Mouse (Mus musculus): ENCODE measurements at regions not wholly inside any gene's neighbourhood (a gene's known extent, or its start where the extent isn't known, plus 50 kb on each side); places are given as distances from the start of the nearest gene placed in this dataset.
A peak's percentile ranks its signal among the peaks of the same experiment; 100 is the strongest.
"Not testable (repeated sequence)": the region's sequence is repeated elsewhere in the genome, so short reads cannot be mapped to it uniquely, and the experiment has no call there.

DNA sequence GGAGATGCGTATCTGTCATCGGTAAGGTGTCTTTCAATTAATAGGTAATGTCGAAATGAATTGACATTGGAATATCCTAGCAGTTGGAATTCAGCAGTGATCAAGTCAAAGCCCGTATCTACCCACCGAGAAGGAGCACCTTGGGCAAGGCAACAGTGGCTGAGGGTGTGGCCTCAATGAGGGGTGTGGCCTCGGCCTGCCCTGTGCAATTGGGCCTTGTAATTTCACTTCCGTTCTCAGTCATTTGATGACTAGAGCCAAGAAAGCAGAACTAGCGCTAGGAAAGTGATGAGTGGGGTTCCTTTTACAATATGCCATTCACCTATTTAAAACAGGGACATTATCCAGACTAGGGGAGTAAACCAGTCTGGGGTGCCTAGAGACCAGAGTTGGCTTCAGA lies 77.6 kb downstream of the Elovl4 start:
- no peak for DNase-seq (ENCODE audit: low spot score in 2 of 2)

DNA sequence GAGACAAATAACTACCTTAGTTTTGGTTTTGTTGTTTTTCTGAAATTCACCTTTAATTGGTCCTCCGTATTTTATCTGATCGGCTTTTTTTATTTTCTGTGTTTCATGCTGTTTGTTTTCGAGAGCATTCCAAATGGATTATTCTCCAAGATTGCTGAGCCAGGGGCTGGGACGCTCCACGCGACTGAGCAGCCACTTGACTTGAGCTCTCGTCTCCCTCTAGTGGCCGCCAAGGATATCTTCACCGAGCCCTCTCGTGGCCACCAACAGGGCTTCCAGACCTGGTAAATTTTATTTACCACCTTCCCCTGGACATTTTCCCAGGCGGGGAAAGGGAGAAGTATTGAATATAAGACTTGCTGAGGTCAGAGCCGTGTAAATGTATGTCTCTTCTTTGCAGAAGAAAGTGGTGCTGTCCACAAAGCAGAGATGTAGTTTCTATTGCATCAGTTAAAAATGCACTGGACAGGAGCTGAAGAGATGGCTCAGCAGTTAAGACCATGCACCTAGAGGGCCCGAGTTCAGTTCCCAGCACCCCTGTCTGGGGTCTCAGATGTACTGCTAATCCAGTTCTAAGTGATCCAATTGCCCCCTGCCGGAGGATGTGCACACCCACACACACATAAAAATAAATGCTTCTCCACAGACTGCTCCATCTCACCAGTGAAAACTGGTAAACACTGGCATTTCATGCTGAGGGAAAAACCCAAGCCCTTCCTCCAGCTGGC lies 78.5 kb downstream of the Elovl4 start:
- DNase-seq (ENCODE audit: low spot score in 2 of 2): peak; percentile 34 to 52

DNA sequence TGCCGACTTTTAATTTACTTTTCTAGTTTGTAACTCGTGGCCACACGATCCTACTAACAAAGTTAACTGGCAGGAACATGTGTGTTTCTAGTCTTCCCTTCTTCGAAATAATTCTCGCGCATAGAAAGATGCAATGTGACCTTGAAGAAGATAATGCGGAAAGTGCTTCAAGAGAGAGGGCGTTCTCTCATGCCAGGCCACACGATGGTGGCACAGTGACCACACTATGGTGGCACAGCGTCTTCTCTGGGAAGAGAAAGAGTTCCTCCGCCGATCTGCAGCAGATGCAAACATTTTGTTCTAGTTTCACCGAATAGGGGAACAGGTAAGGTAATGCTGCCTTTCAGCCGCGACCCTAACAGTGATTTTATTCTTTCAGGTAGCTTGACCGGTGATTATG lies 79.1 kb downstream of the Elovl4 start:
- no peak for DNase-seq (ENCODE audit: low spot score in 2 of 2)

DNA sequence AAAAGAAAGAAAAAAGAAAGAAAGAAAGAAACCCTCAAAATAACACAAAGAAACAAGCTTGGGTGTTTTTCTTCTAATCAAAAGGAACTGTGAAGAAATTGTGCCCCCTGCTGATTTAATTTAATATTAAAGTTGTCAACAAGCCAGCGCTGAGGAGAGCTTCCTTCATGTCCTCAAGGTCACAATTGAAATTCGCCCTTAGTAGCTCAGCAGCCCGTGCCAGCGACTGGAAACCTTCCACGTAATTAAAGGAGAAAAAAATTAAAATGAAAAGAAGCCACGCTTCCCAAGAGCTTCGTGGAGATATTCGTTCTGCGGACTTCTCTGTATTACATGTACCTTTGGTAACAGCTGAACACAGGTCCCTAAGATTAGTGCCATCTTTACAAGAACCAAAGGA lies 80.0 kb downstream of the Elovl4 start:
- no peak for DNase-seq (ENCODE audit: low spot score in 2 of 2)

DNA sequence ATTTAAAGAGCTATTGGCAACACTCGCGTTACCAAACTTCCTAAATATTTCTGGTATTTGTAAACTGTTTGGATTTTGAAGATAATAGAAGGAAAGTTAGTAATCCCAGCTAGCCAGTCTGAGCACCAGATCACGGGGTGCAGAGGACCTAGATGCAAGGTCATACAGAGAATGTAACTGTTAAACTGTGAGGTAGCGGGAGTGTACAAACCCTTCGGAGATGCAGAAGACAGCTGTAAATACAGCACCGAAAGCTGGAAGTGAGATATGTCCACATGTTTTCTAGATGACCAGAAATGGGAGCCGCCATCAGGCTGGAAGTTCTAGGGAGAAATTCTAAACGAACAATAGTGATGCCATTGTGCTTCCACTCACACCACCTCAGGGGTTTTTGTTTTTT lies 80.5 kb downstream of the Elovl4 start:
- DNase-seq (ENCODE audit: low spot score in 2 of 2): no peak

DNA sequence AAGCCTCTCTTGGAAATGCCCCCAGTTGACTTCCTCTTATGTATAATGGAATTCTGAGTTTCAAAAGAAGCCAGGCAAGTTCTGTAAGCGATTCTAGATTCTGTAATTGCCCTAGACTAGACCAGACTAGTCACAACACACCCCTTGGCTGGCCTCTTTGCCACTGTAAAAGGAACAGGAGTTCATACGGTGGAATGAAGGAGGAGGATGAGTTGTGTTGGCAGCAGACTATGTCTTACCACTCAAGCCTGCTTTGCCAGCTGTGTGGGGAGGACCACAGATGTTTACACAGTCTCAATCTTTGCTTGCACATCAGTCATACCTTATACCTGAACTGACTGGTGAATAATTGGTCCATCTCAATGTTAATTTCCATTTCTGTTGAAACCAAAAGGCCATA lies 85.1 kb downstream of the Elovl4 start:
- no peak for DNase-seq (ENCODE audit: low spot score in 2 of 2)

DNA sequence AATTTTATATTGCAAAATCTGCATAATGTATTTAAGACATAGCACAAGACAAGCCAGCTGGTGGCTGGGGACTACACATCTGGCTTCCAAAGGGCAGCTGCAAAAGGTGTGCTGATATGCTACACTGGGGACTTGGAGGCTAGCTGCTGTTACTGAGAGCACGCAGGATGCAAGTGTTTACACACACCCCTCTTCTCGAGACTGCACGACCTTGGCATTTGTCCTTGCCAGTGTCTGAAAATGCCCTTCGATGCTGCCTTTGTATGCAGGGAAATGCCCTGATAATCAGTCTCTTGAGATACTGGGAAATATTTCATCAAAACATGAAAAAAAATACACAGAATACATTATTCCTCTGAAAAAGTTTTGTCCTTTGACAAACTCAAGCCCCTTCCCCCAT lies 86.3 kb downstream of the Elovl4 start:
- DNase-seq (ENCODE audit: low spot score in 2 of 2): no peak

DNA sequence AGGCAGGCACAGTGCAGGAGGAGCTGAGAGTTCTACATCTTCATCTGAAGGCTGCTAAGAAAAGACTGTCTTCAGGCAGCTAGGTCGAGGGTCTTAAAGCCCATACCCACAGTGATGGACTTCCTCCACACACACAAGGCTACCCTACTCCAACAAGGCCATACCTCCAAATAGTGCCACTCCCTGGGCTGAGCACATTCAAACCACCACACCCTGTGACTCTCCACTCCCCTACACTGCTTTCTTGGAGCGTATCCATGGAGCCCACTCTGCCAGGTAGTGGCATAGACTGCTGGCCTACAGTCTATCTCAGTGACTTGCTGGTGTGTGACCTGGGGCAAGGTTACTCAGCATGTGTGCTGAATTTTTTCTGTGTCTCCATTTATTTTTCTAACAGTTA lies 88.0 kb downstream of the Elovl4 start:
- not testable (repeated sequence) for DNase-seq (ENCODE audit: low spot score in 2 of 2)

DNA sequence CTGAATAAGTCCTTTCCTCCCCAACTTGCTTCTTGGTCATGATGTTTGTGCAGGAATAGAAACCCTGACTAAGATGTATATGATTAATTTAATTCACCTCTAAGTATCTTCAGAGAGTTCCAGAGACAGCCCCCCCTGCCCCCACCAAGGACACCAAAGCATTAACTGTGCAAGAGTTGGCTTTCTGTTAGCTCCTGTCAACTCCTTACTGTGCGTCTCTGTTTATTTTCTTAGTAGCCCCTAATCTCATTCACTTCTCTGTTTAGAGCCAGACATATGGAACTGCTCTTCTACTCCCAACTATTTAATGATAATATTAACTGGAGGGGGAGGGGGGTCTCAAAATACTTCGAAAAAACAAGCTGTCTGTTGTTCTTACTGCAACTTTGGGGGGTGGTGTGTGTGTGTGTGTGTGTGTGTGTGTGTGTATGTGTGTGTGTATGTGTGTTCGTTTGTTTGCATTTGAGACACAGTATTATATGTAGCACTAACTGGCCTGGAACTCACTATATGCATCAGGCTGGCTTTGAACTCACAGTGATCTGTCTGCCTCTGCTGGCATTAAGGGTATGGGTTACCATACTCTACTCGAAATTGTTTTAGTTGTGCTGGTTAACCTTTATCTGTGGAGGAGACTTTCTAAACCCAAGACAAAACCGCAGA lies 89.8 kb downstream of the Elovl4 start:
- no peak for DNase-seq (ENCODE audit: low spot score in 2 of 2)

DNA sequence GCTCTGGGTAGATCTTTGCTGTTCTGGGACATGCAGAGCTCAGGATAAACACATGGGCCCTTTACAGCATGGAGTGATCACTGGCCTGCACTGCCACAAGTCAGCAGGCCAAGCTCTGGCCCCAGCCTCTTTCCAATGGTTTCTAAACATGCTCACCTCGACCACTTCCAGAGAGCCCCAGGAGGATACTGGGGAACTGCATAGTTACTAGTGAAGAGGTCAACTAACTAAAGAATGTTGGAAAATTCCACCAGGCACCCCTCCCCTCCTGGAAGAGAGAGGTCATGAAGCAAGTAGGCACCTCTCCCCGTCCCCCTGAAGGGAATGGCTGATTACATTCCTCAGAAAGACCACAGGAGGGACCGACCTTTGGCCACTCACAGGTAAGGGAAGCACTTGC lies 98.7 kb downstream of the Elovl4 start:
- no peak for DNase-seq (ENCODE audit: low spot score in 2 of 2)

DNA sequence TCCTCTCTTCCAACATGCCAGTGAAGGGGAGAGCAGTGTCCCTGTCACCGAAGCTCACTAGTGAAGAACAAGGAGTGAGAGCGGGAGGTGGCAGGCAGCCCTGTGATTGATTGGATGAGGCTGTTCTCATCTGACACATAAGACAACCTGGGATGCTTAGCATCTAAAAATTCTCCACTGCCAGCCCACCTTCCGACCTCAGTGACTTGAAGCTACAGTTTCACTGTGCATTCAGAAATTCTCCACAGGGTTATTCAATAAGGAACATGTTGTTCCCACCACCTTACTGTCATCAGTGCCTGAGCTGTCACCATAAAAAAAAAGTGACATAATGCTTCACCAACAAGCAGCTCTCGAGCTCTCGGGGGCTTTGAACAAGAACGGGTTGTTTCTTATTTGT lies 100.0 kb downstream of the Elovl4 start:
- DNase-seq (ENCODE audit: low spot score in 2 of 2): no peak

DNA sequence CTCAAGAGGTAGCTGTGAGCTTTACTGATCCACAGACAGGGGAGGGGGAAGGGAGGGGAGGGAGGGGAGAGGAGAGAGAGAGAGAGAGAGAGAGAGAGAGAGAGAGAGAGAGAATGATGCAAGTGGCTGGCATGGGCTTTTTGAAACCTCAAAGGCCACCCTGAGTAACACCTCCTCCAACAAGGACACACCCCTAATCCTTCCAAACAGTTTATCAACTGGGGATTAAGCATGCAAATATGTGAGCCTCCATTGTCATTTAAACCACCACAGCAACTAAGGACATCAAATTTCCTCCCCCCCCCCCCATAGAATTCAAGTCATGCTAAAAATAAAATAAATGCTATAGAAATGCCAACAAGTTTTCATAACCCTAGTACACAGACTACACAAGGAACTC lies 101.9 kb downstream of the Elovl4 start:
- no peak for DNase-seq (ENCODE audit: low spot score in 2 of 2)

DNA sequence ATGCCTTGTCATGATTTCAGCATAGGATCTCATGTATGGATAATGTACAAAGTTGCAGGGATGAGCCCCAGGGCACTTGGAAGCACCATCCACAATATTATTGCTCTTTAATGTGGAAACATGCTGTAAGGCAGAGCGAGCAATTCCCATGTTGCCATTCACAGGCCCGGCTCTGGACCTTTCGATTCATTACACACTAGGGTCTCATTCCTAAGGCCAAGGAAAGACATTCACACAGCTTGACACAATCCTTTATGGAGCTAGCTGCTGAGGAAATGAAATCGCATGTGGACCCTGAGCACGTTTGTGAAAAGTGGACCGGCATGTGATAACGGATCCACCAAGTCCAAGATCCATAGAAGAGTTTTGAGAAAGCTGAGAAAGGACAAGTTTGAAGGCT lies 105.2 kb downstream of the Elovl4 start:
- no peak for DNase-seq (ENCODE audit: low spot score in 2 of 2)

DNA sequence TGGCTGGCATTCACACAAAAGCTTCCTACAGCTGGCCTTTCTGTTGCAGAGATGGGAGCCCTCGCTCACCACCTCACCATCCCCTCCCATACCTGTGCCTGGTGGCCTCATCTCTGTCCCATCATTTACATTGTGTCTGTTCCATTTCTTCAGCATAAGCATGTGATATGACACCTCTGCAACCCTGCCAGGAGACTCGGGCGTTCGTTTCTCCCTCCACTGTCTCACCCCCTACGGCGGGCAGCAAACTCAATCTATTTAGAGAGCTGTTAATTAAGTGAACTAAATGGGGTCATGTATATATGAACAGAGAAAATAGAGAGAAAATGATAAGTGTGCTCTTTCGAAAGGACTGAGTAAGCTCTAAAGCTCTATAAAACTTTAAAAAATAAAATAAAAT lies 106.0 kb downstream of the Elovl4 start:
- DNase-seq (ENCODE audit: low spot score in 2 of 2): no peak

DNA sequence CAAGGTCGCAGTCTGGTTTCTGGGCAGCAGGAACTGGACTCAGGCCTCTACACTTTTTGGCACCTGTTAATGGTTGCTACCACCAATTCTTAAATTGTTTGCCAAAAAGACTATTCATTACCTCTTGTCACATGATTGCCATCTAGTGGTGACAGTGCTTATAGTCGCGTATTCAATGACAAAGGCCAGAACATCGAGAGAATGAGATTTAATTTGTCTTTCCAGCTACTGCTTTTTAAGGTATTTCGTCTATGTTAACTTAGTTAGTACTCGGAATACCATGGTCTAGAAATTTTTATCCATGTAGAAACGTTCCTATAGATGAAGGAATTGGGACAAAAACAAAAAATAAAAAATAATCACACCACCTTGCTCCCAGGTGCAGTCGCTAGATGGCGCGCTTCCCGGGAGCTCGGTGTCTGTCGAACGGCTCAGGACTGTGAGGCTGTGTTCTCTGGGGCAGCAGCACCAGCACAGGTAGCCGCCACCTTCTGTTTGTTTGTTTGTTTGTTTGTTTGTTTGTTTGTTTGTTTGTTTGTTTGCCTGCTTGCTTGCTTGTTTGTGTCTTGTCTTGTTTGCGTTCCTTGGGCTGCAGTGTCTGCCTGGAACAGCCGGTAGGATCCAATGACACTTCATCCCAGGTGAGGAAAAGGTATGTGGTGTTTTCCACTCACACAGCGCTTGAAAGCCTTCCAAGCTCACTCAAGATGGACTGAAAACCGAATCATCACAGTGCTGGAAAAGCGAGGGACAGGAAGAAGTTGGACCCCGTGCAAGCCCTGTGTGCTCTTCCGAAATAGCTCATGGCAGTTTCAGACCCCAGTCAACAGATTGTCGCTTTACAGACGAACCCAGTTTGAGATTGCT lies 114.5 kb downstream of the Elovl4 start:
- peak; percentile 28 to 43 for DNase-seq (ENCODE audit: low spot score in 2 of 2)

Measured in right cerebral cortex, postnatal 36 days (tissue).